Mouse (Mus musculus) bone marrow, adult 2 months (tissue): ENCODE measurements at regions not wholly inside any gene's neighbourhood (a gene's known extent, or its start where the extent isn't known, plus 50 kb on each side); places are given as distances from the start of the nearest gene placed in this dataset.

Experiments used
- H3K27ac ChIP-seq: fragments of 200-500 bp; 2 replicates; pipeline ENCODE4 v1.5.1; 2012; ENCODE audit warnings: low read depth, mild to moderate bottlenecking, control low read depth, inconsistent platforms, low read length; ENCODE audit not compliant: control insufficient read depth, poor library complexity, insufficient read depth
- H3K4me1 ChIP-seq: fragments of 200-500 bp; 2 replicates; pipeline ENCODE4 v1.6.1; 2011; ENCODE audit warnings: low read length; ENCODE audit not compliant: control insufficient read depth, insufficient read depth
- H3K4me3 ChIP-seq: fragments of 200-500 bp; replicated peaks from 2 replicates; pipeline ENCODE3; 2011; ENCODE audit warnings: mild to moderate bottlenecking, low read depth, low read length, control low read depth; ENCODE audit not compliant: control insufficient read depth
- CTCF ChIP-seq: fragments of 200-500 bp; IDR thresholded peaks from 2 replicates; pipeline ENCODE4 v1.5.1; 2011; ENCODE audit warnings: low read length, control low read depth; ENCODE audit not compliant: control insufficient read depth, insufficient read depth
- POLR2A ChIP-seq: fragments of 200-500 bp; IDR thresholded peaks from 2 replicates; pipeline ENCODE4 v1.6.1; 2011; ENCODE audit warnings: low read depth, mild to moderate bottlenecking, control low read depth, low read length, borderline replicate concordance; ENCODE audit not compliant: control insufficient read depth
- WGBS: fragments of 180-500 bp; shearing (Covaris S2); methylation state at CpG from one replicate; pipeline ENCODE4 v1.1.7; 2018; 5-methylcytosine and 5-hydroxymethylcytosine counted together

GRCm38 (mm10) chr14:102621546-102621945 is 360.9 kb downstream of the Kctd12 start:
- Histone ChIP-seq H3K27ac (no peak overlapping the region), H3K4me3 (no peak overlapping the region), H3K4me1 (no peaks in the 10 kb centered on the region)
- TF ChIP-seq POLR2A = no peak
- TF ChIP-seq CTCF = no peak

GRCm38 (mm10) chr14:102619056-102619455 is 363.4 kb downstream of the Kctd12 start:
- H3K4me3 ChIP-seq = no peak overlapping the region
- H3K4me1 ChIP-seq = no peaks in the 10 kb centered on the region
- no peak for TF ChIP-seq CTCF
- no peak for TF ChIP-seq POLR2A
- WGBS = 86% methylated on average over 4 of the region's 4 CpGs
- no peak overlapping the region for H3K27ac ChIP-seq

- Histone ChIP-seq H3K27ac (no peak overlapping the region), H3K4me1 (no peaks in the 10 kb centered on the region), H3K4me3 (no peak overlapping the region)
- TF ChIP-seq POLR2A (no peak), CTCF (no peak)
- WGBS = 63% methylated on average over 7 of the region's 7 CpGs
These were observed 366.7 kb downstream of the Kctd12 start for GRCm38 (mm10) chr14:102615588-102616309.

GRCm38 (mm10) chr14:102606055-102606454 is 376.4 kb downstream of the Kctd12 start:
- Histone ChIP-seq H3K4me3 (no peak overlapping the region), H3K4me1 (no peaks in the 10 kb centered on the region), H3K27ac (no peak overlapping the region)
- 83% methylated on average over 5 of the region's 5 CpGs for WGBS
- TF ChIP-seq POLR2A (no peak), CTCF (no peak)

DNA sequence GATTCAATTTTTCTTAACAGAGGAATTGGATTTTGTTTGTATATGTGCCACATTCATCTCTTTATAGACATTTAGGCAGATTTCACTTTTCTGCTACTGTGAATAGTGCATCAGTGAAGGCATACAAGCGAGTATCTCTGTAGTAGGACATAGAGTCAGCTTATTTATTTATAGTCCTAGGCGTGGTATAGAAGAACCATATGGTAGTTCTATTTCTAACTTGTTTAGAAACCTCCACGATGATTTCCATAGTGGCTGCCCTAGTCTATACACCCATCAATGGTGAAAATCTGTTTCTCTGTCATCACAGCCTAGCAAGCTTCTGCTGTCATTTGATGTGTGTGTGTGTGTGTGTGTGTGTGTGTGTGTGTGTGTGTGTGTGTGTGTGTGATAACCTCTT is 387.6 kb downstream of the Kctd12 start:
- H3K27ac ChIP-seq = no peak overlapping the region
- no peaks in the 10 kb centered on the region for H3K4me1 ChIP-seq
- TF ChIP-seq CTCF = no peak
- no peak for TF ChIP-seq POLR2A
- no peak overlapping the region for H3K4me3 ChIP-seq
- 81% methylated on average over 3 of the region's 3 CpGs for WGBS

- Histone ChIP-seq H3K27ac (no peak overlapping the region), H3K4me3 (no peak overlapping the region), H3K4me1 (no peaks in the 10 kb centered on the region)
- WGBS = 56% methylated on average over 2 of the region's 2 CpGs
- TF ChIP-seq CTCF (no peak), POLR2A (no peak)
These were observed 428.7 kb downstream of the Kctd12 start for GRCm38 (mm10) chr14:102553781-102554180.

DNA sequence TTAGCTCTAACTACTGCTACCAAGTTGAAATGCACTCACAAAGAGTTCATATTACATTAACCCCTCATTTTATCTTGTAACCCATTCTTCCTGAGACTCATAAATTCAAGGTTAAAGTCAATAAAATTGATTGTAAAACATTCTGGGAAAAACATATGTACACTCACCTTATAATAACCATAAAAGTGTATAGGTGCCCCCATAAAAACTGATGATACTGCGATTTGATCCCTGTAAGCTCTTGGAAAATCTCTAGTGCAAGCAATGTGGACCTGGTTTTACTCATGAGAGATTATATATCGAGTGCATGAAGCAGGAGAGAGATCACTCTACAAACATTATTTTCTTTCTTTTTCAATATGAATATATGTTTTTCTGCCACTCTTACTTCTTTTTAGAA is 429.8 kb downstream of the Kctd12 start:
- WGBS = 81% methylated on average over 2 of the region's 2 CpGs
- no peak for TF ChIP-seq CTCF
- TF ChIP-seq POLR2A = no peak
- H3K4me3 ChIP-seq = no peak overlapping the region

GRCm38 (mm10) chr14:102524894-102525577 is 457.4 kb downstream of the Kctd12 start:
- Histone ChIP-seq H3K4me1 (no peaks in the 10 kb centered on the region), H3K27ac (no peak overlapping the region), H3K4me3 (no peak overlapping the region)
- TF ChIP-seq CTCF (no peak), POLR2A (no peak)
- WGBS = 88% methylated on average over 9 of the region's 9 CpGs

More for the DNA sequence above, 429.8 kb downstream of the Kctd12 start:
- H3K4me1 ChIP-seq = no peaks in the 10 kb centered on the region
- H3K27ac ChIP-seq = no peak overlapping the region

DNA sequence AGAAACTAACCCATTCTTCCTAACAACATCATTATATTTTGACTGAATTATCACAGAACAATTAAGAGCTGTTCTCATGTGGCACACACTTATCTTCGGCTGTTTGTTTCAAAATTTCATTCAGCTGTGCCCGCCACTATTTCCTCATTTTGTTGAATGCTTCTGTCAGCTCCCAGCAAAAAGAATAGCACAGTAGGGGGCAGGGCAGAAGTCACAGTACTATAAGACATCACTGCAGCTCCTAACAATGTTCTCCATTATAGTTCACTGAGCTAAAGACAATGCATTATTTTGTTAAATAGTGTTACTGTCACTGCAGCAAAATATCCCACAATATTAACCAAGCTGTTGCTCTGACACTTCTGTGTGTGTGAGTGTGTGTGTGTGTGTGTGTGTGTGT is 465.7 kb downstream of the Kctd12 start:
- no peak overlapping the region for H3K27ac ChIP-seq
- no peak overlapping the region for H3K4me3 ChIP-seq
- no peaks in the 10 kb centered on the region for H3K4me1 ChIP-seq
- TF ChIP-seq CTCF (no peak), POLR2A (no peak)
- 0% methylated on average over 2 of the region's 2 CpGs for WGBS
